Mouse (Mus musculus): ENCODE measurements at regions not wholly inside any gene's neighbourhood (a gene's known extent, or its start where the extent isn't known, plus 50 kb on each side); places are given as distances from the start of the nearest gene placed in this dataset.

DNA sequence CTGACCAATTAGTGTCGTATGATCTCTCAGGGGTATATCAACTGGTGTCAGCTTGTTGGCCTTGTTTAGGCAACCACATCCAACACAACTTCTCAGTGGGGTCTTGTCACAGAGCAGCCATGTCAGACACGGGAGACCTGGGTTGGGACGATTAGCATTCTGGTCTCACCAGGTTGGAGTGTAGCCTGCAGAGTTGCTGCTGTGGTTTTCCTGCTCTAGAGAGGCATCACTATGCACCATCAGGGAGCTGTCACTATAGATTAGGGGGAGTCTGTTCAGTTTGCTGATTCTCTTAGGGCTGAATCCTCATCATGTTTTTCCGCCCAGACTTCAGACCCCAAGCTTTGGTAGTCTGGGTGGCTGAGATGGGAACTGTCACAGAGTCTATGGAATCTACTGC, 202.7 kb upstream of the Serp2 start:
- 90% methylated on average over 4 of the region's 4 CpGs for whole genome bisulfite sequencing
- no peaks in the 10 kb centered on the region for H3K27me3 ChIP-seq (replicated peaks; ENCODE audit: control insufficient read depth, insufficient read depth, low read length)
- H3K27ac ChIP-seq (ENCODE audit: low read depth, low read length) = no peak overlapping the region
- H3K4me2 ChIP-seq (replicated peaks; ENCODE audit: low read depth) = no peak overlapping the region
- H3K4me3 ChIP-seq (ENCODE audit: low read depth, low read length) = no peak overlapping the region
- no peak for ATAC-seq
- no peaks in the 10 kb centered on the region for H3K9me3 ChIP-seq (ENCODE audit: control insufficient read depth)
- no peak overlapping the region for H3K9ac ChIP-seq (ENCODE audit: low read depth, low read length)
- peaks cover 7% of the 10 kb centered on the region; the same call in 1 of the 2 replicates for H3K4me1 ChIP-seq (replicated peaks; ENCODE audit: control insufficient read depth, insufficient read depth, low read length)
- H3K36me3 ChIP-seq (ENCODE audit: control insufficient read depth, insufficient read depth) = no peaks in the 10 kb centered on the region
- TF ChIP-seq CTCF (IDR thresholded peaks at IDR 0.05; ENCODE audit: low read depth) = no peak

DNA sequence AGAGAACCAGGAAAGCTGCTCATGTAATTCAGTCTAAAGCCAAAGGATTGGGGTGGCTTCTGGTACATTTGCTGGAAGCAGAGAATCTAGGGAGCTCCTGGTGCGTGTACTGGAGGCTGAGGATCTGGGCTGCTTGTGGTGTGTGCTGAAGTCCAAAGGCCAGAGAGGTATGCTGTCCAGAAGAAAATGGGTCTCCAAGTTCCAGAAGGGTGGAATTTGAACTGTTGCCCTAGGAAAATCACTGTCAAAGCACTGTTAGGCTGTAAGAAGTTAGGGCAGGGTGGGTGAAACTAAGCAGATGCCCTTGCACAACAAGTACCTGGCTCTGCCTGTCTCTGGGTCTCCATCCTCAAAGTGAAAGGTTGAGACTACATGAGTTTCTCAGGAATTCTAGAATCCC, 201.9 kb upstream of the Serp2 start:
- ATAC-seq = peak; percentile 16; the same call in 1 of the 2 replicates
- 58% methylated on average over 1 of the region's 1 CpGs for WGBS

DNA sequence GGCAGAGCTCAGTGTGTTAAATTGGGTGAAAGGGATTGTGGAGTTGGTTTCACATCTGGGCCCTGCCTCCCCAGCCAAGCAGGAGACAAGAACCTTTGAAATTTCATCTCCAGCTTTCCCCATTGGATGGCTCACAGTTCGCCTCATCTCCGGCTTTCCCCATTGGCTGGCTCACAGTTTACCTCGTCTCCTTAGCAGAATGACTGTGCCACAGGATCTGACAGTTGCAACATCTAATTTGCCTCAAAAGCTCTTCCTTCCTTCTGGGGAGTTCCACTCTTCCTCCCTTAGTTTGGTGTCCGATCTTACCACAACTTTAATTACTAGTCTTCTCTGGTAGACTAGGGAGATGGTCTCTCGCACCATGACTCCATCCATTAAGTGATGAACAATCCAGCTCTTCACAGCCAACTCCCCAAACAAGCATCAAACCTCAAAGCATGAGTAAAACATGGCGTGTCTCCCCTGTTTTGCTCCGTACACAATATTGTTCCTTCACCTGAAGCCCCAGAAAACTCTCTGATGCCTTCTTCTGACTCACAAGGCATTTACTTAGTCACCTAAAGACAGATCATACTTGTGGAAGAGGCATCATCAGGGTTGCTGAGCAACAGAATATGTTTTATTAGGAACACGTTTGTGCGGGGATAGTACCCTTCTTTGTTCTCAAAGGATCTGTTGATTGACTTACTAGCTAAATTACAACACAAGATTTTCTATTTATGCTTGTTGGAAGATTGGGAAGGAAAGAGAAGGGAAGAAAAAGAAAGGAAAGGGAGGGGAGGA, 199.1 kb upstream of the Serp2 start:
- Histone ChIP-seq H3K4me3 (ENCODE audit: low read depth, low read length) (no peak overlapping the region), H3K36me3 (ENCODE audit: control insufficient read depth, insufficient read depth) (no peaks in the 10 kb centered on the region)

More for the DNA sequence above, 201.9 kb upstream of the Serp2 start:
- Histone ChIP-seq H3K27me3 (replicated peaks; ENCODE audit: control insufficient read depth, insufficient read depth, low read length) (no peaks in the 10 kb centered on the region), H3K4me1 (replicated peaks; ENCODE audit: control insufficient read depth, insufficient read depth, low read length) (peaks cover 3% of the 10 kb centered on the region; the same call in 1 of the 2 replicates), H3K4me3 (ENCODE audit: low read depth, low read length) (no peak overlapping the region), H3K36me3 (ENCODE audit: control insufficient read depth, insufficient read depth) (no peaks in the 10 kb centered on the region), H3K9me3 (ENCODE audit: control insufficient read depth) (no peaks in the 10 kb centered on the region), H3K9ac (ENCODE audit: low read depth, low read length) (no peak overlapping the region), H3K4me2 (replicated peaks; ENCODE audit: low read depth) (no peak overlapping the region), H3K27ac (ENCODE audit: low read depth, low read length) (no peak overlapping the region; the same call in none of the 2 replicates)
- TF ChIP-seq CTCF (IDR thresholded peaks at IDR 0.05; ENCODE audit: low read depth) = no peak

DNA sequence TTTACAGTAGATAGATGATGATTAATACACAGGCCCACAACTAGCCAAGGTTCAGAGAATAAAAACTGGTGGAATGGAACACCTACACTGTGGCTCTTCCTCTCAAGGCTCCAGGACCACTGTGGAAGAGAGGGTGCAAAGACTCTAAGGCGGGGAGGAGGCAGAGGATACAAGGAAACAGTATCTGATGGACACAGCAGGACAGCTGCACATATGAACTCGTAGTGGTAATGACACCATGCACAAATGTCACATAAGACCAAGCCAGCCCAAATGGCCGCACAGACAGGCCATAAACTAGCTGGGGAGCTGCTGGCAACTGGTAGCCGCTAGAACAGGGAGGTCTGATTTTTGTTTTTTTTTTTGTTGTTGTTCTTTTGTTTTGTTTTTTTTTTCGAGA, 197.0 kb upstream of the Serp2 start:
- WGBS = 91% methylated on average over 5 of the region's 5 CpGs
- no peak for ATAC-seq
- no peak overlapping the region for H3K27ac ChIP-seq (ENCODE audit: low read depth, low read length)

More for the DNA sequence above, 199.1 kb upstream of the Serp2 start:
- no peak overlapping the region for H3K9ac ChIP-seq (ENCODE audit: low read depth, low read length)
- no peaks in the 10 kb centered on the region for H3K9me3 ChIP-seq (ENCODE audit: control insufficient read depth)
- no peak overlapping the region for H3K27ac ChIP-seq (ENCODE audit: low read depth, low read length)
- WGBS = 83% methylated on average over 9 of the region's 9 CpGs
- H3K27me3 ChIP-seq (replicated peaks; ENCODE audit: control insufficient read depth, insufficient read depth, low read length) = no peaks in the 10 kb centered on the region
- no peak overlapping the region for H3K4me2 ChIP-seq (replicated peaks; ENCODE audit: low read depth)
- ATAC-seq = no peak
- no peak for TF ChIP-seq CTCF (IDR thresholded peaks at IDR 0.05; ENCODE audit: low read depth)
- H3K4me1 ChIP-seq (replicated peaks; ENCODE audit: control insufficient read depth, insufficient read depth, low read length) = peaks cover 3% of the 10 kb centered on the region; the same call in 1 of the 2 replicates

DNA sequence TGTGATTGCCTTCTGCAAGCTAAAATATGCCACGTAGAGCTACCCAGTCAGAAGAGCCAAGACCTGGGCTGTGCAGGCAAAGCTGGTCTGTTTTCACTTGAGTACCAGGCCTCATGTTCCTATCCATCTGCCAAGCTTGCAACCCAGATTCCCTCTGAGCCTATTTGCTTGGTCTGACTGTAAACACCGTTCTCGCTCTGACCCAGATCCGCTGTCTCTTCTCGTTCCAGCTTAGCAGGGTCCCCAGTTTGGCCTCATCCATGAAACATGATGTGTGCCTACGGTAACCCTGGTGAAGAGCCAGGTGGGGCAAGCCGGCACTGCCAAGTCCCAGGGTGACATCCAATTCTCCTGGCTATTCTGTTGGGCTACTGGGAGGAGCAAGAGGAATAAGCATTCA, 192.5 kb upstream of the Serp2 start:
- Histone ChIP-seq H3K27ac (ENCODE audit: low read depth, low read length) (no peak overlapping the region), H3K9ac (ENCODE audit: low read depth, low read length) (no peak overlapping the region), H3K27me3 (replicated peaks; ENCODE audit: control insufficient read depth, insufficient read depth, low read length) (no peaks in the 10 kb centered on the region), H3K36me3 (ENCODE audit: control insufficient read depth, insufficient read depth) (no peaks in the 10 kb centered on the region), H3K9me3 (ENCODE audit: control insufficient read depth) (no peaks in the 10 kb centered on the region), H3K4me2 (replicated peaks; ENCODE audit: low read depth) (no peak overlapping the region), H3K4me1 (replicated peaks; ENCODE audit: control insufficient read depth, insufficient read depth, low read length) (no peaks in the 10 kb centered on the region), H3K4me3 (ENCODE audit: low read depth, low read length) (no peak overlapping the region)
- no peak for ATAC-seq
- no peak for TF ChIP-seq CTCF (IDR thresholded peaks at IDR 0.05; ENCODE audit: low read depth)
- 74% methylated on average over 7 of the region's 7 CpGs for WGBS

More for the DNA sequence above, 197.0 kb upstream of the Serp2 start:
- TF ChIP-seq CTCF (IDR thresholded peaks at IDR 0.05; ENCODE audit: low read depth) = no peak
- Histone ChIP-seq H3K4me1 (replicated peaks; ENCODE audit: control insufficient read depth, insufficient read depth, low read length) (peaks cover 3% of the 10 kb centered on the region; the same call in 1 of the 2 replicates), H3K36me3 (ENCODE audit: control insufficient read depth, insufficient read depth) (no peaks in the 10 kb centered on the region), H3K9ac (ENCODE audit: low read depth, low read length) (no peak overlapping the region), H3K4me3 (ENCODE audit: low read depth, low read length) (no peak overlapping the region), H3K9me3 (ENCODE audit: control insufficient read depth) (no peaks in the 10 kb centered on the region), H3K4me2 (replicated peaks; ENCODE audit: low read depth) (no peak overlapping the region), H3K27me3 (replicated peaks; ENCODE audit: control insufficient read depth, insufficient read depth, low read length) (no peaks in the 10 kb centered on the region)

DNA sequence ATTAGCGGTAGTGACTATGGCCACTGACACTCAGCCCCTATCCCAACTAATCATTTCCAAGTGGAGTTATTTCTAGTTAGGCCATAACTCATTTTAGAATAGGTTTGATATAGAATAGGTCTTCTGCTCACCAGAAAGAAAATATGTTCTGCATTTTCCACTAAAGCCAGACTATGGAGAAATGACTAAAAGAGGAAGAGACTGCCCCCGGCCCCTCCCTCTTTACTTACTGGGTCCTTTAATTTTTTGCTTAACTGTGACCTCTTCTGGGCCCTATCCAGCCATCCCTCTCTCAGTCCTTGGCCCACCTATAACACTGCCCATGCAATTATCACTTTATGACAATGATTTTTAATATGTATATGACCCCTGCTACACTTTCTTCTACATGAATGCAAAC, 192.0 kb upstream of the Serp2 start:
- Histone ChIP-seq H3K4me3 (ENCODE audit: low read depth, low read length) (no peak overlapping the region), H3K36me3 (ENCODE audit: control insufficient read depth, insufficient read depth) (no peaks in the 10 kb centered on the region), H3K4me2 (replicated peaks; ENCODE audit: low read depth) (no peak overlapping the region), H3K9me3 (ENCODE audit: control insufficient read depth) (no peaks in the 10 kb centered on the region), H3K4me1 (replicated peaks; ENCODE audit: control insufficient read depth, insufficient read depth, low read length) (no peaks in the 10 kb centered on the region), H3K27me3 (replicated peaks; ENCODE audit: control insufficient read depth, insufficient read depth, low read length) (no peaks in the 10 kb centered on the region), H3K9ac (ENCODE audit: low read depth, low read length) (no peak overlapping the region), H3K27ac (ENCODE audit: low read depth, low read length) (no peak overlapping the region)
- no peak for ATAC-seq
- no peak for TF ChIP-seq CTCF (IDR thresholded peaks at IDR 0.05; ENCODE audit: low read depth)
- 83% methylated on average over 2 of the region's 2 CpGs for WGBS

All from intestine, postnatal 0 days (tissue).